Mouse (Mus musculus): ENCODE results near the gene Dchs1. TPM values are rescaled to one million over a fixed set of nuclear protein-coding genes. Genes with fewer than 3 reads are reported as not detected.

Gene Dchs1
- polyA plus RNA-seq, 3 experiments from 2014 or later, result 0.08 TPM; not detected in 2

Other genes with a start within 250 kb of the Dchs1 start
- 10 to 100 TPM; 15.4 to 23.7 (median 22.3) TPM for gene Smpd1, start 233.3 kb downstream of the Dchs1 start, polyA plus RNA-seq (2017; shearing (Covaris generic))
- 10 to 100 TPM in 1 of 3 experiments, 1 to 10 TPM in 2; 2.9 to 10.5 (median 3.8) TPM for gene Apbb1, start 206.0 kb downstream of the Dchs1 start, polyA plus RNA-seq (2017; shearing (Covaris generic))
- gene Hpx, start 187.5 kb downstream of the Dchs1 start, polyA plus RNA-seq (2017; shearing (Covaris generic)), result not detected
- 1 to 10 TPM in 2 of 3 experiments, under 1 TPM in 1; 0.70 to 5.4 (median 3.3) TPM for gene Trim3, start 154.1 kb downstream of the Dchs1 start, polyA plus RNA-seq (2017; shearing (Covaris generic))
- gene Timm10b, start 147.6 kb downstream of the Dchs1 start, polyA plus RNA-seq (2017; shearing (Covaris generic)), result 100 to 1,000 TPM; 193 to 230 (median 222) TPM
- gene Arfip2, start 147.2 kb downstream of the Dchs1 start, polyA plus RNA-seq (2017; shearing (Covaris generic)), result 10 to 100 TPM; 10.3 to 12.8 (median 12.2) TPM
- 10 to 100 TPM in 1 of 3 experiments, 1 to 10 TPM in 2; 4.9 to 13.7 (median 8.7) TPM for gene Gm45799, start 147.1 kb downstream of the Dchs1 start, polyA plus RNA-seq (2017; shearing (Covaris generic))
- 1 to 10 TPM in 1 of 3 experiments, under 1 TPM in 2; 0.26 to 1.1 (median 0.46) TPM for gene Dnhd1, start 136.8 kb downstream of the Dchs1 start, polyA plus RNA-seq (2017; shearing (Covaris generic))
- 100 to 1,000 TPM; 152 to 175 (median 153) TPM for gene Ilk, start 51.1 kb downstream of the Dchs1 start, polyA plus RNA-seq (2017; shearing (Covaris generic))
- gene Rrp8, start 50.3 kb downstream of the Dchs1 start, polyA plus RNA-seq (2017; shearing (Covaris generic)), result 10 to 100 TPM; 14.9 to 21.8 (median 19.9) TPM
- gene Taf10, start 43.3 kb downstream of the Dchs1 start, polyA plus RNA-seq (2017; shearing (Covaris generic)), result 10 to 100 TPM; 12.4 to 25.1 (median 14.3) TPM
- gene Tpp1, start 35.4 kb downstream of the Dchs1 start, polyA plus RNA-seq (2017; shearing (Covaris generic)), result 100 to 1,000 TPM in 2 of 3 experiments, 10 to 100 TPM in 1; 92.5 to 132 (median 131) TPM
- 100 to 1,000 TPM; 173 to 204 (median 177) TPM for gene Mrpl17, start 23.4 kb upstream of the Dchs1 start, polyA plus RNA-seq (2017; shearing (Covaris generic))
- 100 to 1,000 TPM; 178 to 198 (median 194) TPM for gene Gm4070, start 166.3 kb upstream of the Dchs1 start, polyA plus RNA-seq (2017; shearing (Covaris generic))